Mouse (Mus musculus): Measurements from ENCODE around the gene Tbc1d23. TPM values are rescaled to one million over a fixed set of nuclear protein-coding genes. Genes with fewer than 3 reads are reported as not detected.

Gene Tbc1d23
- polyA plus RNA-seq (2012; ENCODE audit: low replicate concordance) = 1.8 and 2.8 TPM in 2 replicates

GRCm38 (mm10) chr16:57231089-57231936 is at the start of gene Tbc1d23:
Tbc1d23 (minus strand) TSS chr16:57231504.

GRCm38 (mm10) chr16:57166611-57167513 is 64.4 kb downstream of the Tbc1d23 start, which contains the start of gene Nit2:
Nit2 (minus strand) TSS chr16:57167341.

GRCm38 (mm10) chr16:57120913-57121815 is 110.1 kb downstream of the Tbc1d23 start, which contains the start of gene Tomm70a:
Tomm70a (plus strand) TSS chr16:57121703.

Other genes with a start within 250 kb of the Tbc1d23 start
- not detected in 2 replicates for gene Tmem45a2, start 160.1 kb downstream of the Tbc1d23 start, polyA plus RNA-seq (2012; ENCODE audit: low replicate concordance)
- 17.6 and 28.9 TPM in 2 replicates for gene Tomm70a, start 109.8 kb downstream of the Tbc1d23 start, polyA plus RNA-seq (2012; ENCODE audit: low replicate concordance)
- gene Nit2, start 64.2 kb downstream of the Tbc1d23 start, polyA plus RNA-seq (2012; ENCODE audit: low replicate concordance) = 0.88 and 5.0 TPM in 2 replicates
- gene Tmem30c, start 61.4 kb upstream of the Tbc1d23 start, polyA plus RNA-seq (2012; ENCODE audit: low replicate concordance) = not detected in 2 replicates
- gene Filip1l, start 121.6 kb upstream of the Tbc1d23 start, polyA plus RNA-seq (2012; ENCODE audit: low replicate concordance) = 20.2 and 35.5 TPM in 2 replicates

Measured in hematopoietic multipotent progenitor cell, adult 10-12 weeks (in vitro differentiated cells).